Mouse (Mus musculus): ENCODE measurements around the gene Trim47.

Gene Trim47

GRCm38 (mm10) chr11:116087194-116088130 is 39.5 kb downstream of the Trim47 start:
- peak; percentile 80 for DNase-seq (ENCODE audit: low read depth)

GRCm38 (mm10) chr11:116086258-116087193 is 40.5 kb downstream of the Trim47 start, which contains the start of gene Wbp2:
Wbp2 (minus strand) TSS chr11:116086995.
- DNase-seq (ENCODE audit: low read depth) = peak; percentile 97

GRCm38 (mm10) chr11:116084166-116084565 is 42.8 kb downstream of the Trim47 start:
- DNase-seq (ENCODE audit: low read depth) = peak; percentile 56

GRCm38 (mm10) chr11:116083096-116083672 is 43.8 kb downstream of the Trim47 start:
- DNase-seq (ENCODE audit: low read depth) = no peak

GRCm38 (mm10) chr11:116081081-116081480 is 45.9 kb downstream of the Trim47 start:
- peak; percentile 66 for DNase-seq (ENCODE audit: low read depth)

GRCm38 (mm10) chr11:116079511-116079910 is 47.5 kb downstream of the Trim47 start:
- no peak for DNase-seq (ENCODE audit: low read depth)

GRCm38 (mm10) chr11:116078676-116079320 is 48.2 kb downstream of the Trim47 start:
- DNase-seq (ENCODE audit: low read depth) = no peak

- no peak for DNase-seq (ENCODE audit: low read depth)
Observed at GRCm38 (mm10) chr11:116078221-116078620, 48.8 kb downstream of the Trim47 start.

- DNase-seq (ENCODE audit: low read depth) = peak; percentile 78
Observed at GRCm38 (mm10) chr11:116077446-116078204, 49.4 kb downstream of the Trim47 start, which contains the start of gene Unc13d. Unc13d (minus strand) TSS chr11:116077961.

GRCm38 (mm10) chr11:116076836-116077235 is 50.2 kb downstream of the Trim47 start:
- no peak for DNase-seq (ENCODE audit: low read depth)

- no peak for DNase-seq (ENCODE audit: low read depth)
Observed at GRCm38 (mm10) chr11:116076266-116076540, 50.8 kb downstream of the Trim47 start.

- DNase-seq (ENCODE audit: low read depth) = no peak
Observed at GRCm38 (mm10) chr11:116075539-116076265, 51.3 kb downstream of the Trim47 start.

- DNase-seq (ENCODE audit: low read depth) = no peak
Observed at GRCm38 (mm10) chr11:116074436-116074991, 52.5 kb downstream of the Trim47 start.

- DNase-seq (ENCODE audit: low read depth) = no peak
Observed at GRCm38 (mm10) chr11:116072608-116073007, 54.4 kb downstream of the Trim47 start.

GRCm38 (mm10) chr11:116071510-116071909 is 55.5 kb downstream of the Trim47 start:
- no peak for DNase-seq (ENCODE audit: low read depth)

GRCm38 (mm10) chr11:116065345-116065744 is 61.7 kb downstream of the Trim47 start:
- DNase-seq (ENCODE audit: low read depth) = no peak

- DNase-seq (ENCODE audit: low read depth) = no peak
Observed at GRCm38 (mm10) chr11:116064187-116064867, 62.7 kb downstream of the Trim47 start.

GRCm38 (mm10) chr11:116063562-116063961 is 63.4 kb downstream of the Trim47 start:
- DNase-seq (ENCODE audit: low read depth) = no peak

GRCm38 (mm10) chr11:116062521-116062920 is 64.5 kb downstream of the Trim47 start:
- no peak for DNase-seq (ENCODE audit: low read depth)
